Mouse (Mus musculus) lung, embryonic 14.5 days (tissue): ENCODE results near the gene C1ql1. TPM values are rescaled to one million over a fixed set of nuclear protein-coding genes. Genes with fewer than 3 reads are reported as not detected.
A peak's percentile ranks its signal among the peaks of the same experiment; 100 is the strongest.
"Not testable (repeated sequence)": the region's sequence is repeated elsewhere in the genome, so short reads cannot be mapped to it uniquely, and the experiment has no call there.

Experiments used
- ATAC-seq: fragments of 200-750 bp; cut with Nextera tagmentation; 2 replicates; pipeline ENCODE4 v1.8.0; 2017; ENCODE audit warnings: mild to moderate bottlenecking, moderate TSS enrichment, moderate library complexity; ENCODE audit not compliant: insufficient read depth
- DNase-seq: peaks from one replicate; pipeline ENCODE4 v3.0.0-alpha.2; 2015
- H3K27ac ChIP-seq: fragments of 300-500 bp; sonication (generic); 2 replicates; pipeline ENCODE4 v1.5.1; 2014; ENCODE audit warnings: low read depth, mild to moderate bottlenecking, moderate library complexity
- H3K27me3 ChIP-seq: fragments of 300-500 bp; sonication (generic); 2 replicates; pipeline ENCODE4 v1.6.1; 2014; ENCODE audit warnings: low read length, control low read depth; ENCODE audit not compliant: insufficient read depth
- H3K36me3 ChIP-seq: fragments of 300-500 bp; sonication (generic); 2 replicates; pipeline ENCODE4 v1.6.1; 2014; ENCODE audit warnings: control low read depth; ENCODE audit not compliant: insufficient read depth
- H3K4me1 ChIP-seq: fragments of 300-500 bp; sonication (generic); 2 replicates; pipeline ENCODE4 v1.6.1; 2014; ENCODE audit warnings: antibody characterized with exemption, control low read depth; ENCODE audit not compliant: insufficient read depth
- H3K4me2 ChIP-seq: fragments of 300-500 bp; sonication (generic); 2 replicates; pipeline ENCODE4 v1.6.1; 2014; ENCODE audit warnings: mild to moderate bottlenecking
- H3K4me3 ChIP-seq: fragments of 300-500 bp; sonication (generic); 2 replicates; pipeline ENCODE4 v1.5.1; 2014; ENCODE audit warnings: low read depth, low read length
- H3K9ac ChIP-seq: fragments of 300-500 bp; sonication (generic); 2 replicates; pipeline ENCODE4 v1.6.1; 2014
- H3K9me3 ChIP-seq: fragments of 300-500 bp; sonication (generic); 2 replicates; pipeline ENCODE4 v1.6.1; 2016; ENCODE audit warnings: low read depth, low read length, control low read depth
- CTCF ChIP-seq: IDR thresholded peaks from 2 replicates; pipeline ENCODE4 v1.5.1; 2016; ENCODE audit warnings: antibody characterized with exemption, low read depth
- WGBS: fragments of 180-500 bp; shearing (Covaris S2); extraction: QIAGEN DNeasy Blood & Tissue Kit; methylation state at CpG from one replicate; pipeline ENCODE4 v1.1.7; 2014; 5-methylcytosine and 5-hydroxymethylcytosine counted together
- polyA plus RNA-seq: library from polyadenylated mRNA; unstranded; fragments of >200 nt; fragmentation: Nextera tagmentation; extraction: Ambion mirVana; gene quantifications from 2 replicates; pipeline ENCODE4 v1.2.1, GENCODE M21; 2014

Gene C1ql1
- polyA plus RNA-seq, 1 experiment from 2014 or later: 3.1 TPM

DNA sequence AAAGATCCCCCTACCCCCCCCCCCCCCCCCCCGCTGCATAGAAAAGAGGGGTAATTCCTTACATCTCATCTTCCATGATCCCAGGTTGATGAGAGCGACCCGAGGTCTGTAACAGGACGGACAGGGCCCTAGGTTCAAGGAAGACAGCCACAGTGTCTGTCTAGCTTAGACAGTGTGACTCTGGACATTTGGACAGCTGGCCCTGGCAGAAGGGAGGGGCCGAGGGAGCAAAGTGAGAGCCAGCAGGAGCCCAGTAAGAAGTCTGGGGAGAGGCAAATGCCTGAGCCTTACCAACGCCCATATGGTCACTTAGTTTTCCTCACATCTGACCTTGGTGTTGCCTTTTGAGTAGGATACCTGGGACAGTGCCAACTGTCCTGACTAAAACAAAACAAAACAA, 38.7 kb upstream of the C1ql1 start:
- no peak overlapping the region for H3K4me2 ChIP-seq
- H3K4me1 ChIP-seq: no peaks in the 10 kb centered on the region
- 43% methylated on average over 6 of the region's 6 CpGs for WGBS
- H3K36me3 ChIP-seq: no peaks in the 10 kb centered on the region
- H3K27ac ChIP-seq: no peak overlapping the region
- no peaks in the 10 kb centered on the region for H3K9me3 ChIP-seq
- H3K4me3 ChIP-seq: no peak overlapping the region
- H3K9ac ChIP-seq: no peak overlapping the region
- TF ChIP-seq CTCF: no peak
- no peak for DNase-seq
- peaks cover 23% of the 10 kb centered on the region for H3K27me3 ChIP-seq
- ATAC-seq: no peak

GRCm38 (mm10) chr11:102984615-102985014, 38.1 kb upstream of the C1ql1 start:
- WGBS: 51% methylated on average over 4 of the region's 4 CpGs
- Histone ChIP-seq H3K27ac (no peak overlapping the region), H3K27me3 (peaks cover 18% of the 10 kb centered on the region), H3K9me3 (no peaks in the 10 kb centered on the region), H3K4me2 (no peak overlapping the region), H3K36me3 (no peaks in the 10 kb centered on the region), H3K9ac (no peak overlapping the region), H3K4me3 (no peak overlapping the region), H3K4me1 (no peaks in the 10 kb centered on the region)
- ATAC-seq (no peak), DNase-seq (no peak)
- no peak for TF ChIP-seq CTCF

DNA sequence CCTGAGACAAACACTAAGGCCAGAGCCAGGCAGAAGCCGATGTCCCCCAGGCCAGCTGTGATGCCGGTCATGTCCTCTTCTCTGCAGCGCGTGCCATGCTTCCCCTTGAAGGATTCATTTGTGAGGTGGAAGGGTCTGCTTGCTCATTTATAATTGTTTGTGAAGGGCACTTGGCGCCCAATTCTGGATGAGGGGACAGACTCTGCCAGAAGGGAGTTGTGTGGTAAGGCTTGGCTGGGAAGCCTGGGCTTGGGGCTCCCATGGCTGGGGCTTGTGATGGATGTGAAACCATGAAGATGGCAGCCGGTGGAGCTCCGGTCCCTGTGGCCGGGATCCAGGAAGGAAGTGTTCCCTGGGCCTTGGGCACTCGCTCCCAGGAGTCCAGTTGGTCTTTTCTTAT, 37.6 kb upstream of the C1ql1 start:
- WGBS: 83% methylated on average over 9 of the region's 9 CpGs

GRCm38 (mm10) chr11:102981151-102981890, 34.8 kb upstream of the C1ql1 start:
- no peaks in the 10 kb centered on the region for H3K36me3 ChIP-seq
- no peaks in the 10 kb centered on the region for H3K27me3 ChIP-seq
- no peak overlapping the region for H3K4me2 ChIP-seq
- ATAC-seq: no peak
- no peaks in the 10 kb centered on the region; the same call in 1 of the 2 replicates for H3K4me1 ChIP-seq
- WGBS: 34% methylated on average over 10 of the region's 10 CpGs
- no peak overlapping the region for H3K4me3 ChIP-seq
- H3K27ac ChIP-seq: no peak overlapping the region
- TF ChIP-seq CTCF: no peak
- DNase-seq: no peak
- H3K9ac ChIP-seq: no peak overlapping the region
- no peaks in the 10 kb centered on the region for H3K9me3 ChIP-seq

More for the DNA sequence above, 37.6 kb upstream of the C1ql1 start:
- Histone ChIP-seq H3K4me2 (no peak overlapping the region), H3K4me3 (no peak overlapping the region), H3K4me1 (no peaks in the 10 kb centered on the region), H3K36me3 (no peaks in the 10 kb centered on the region), H3K9me3 (no peaks in the 10 kb centered on the region), H3K27ac (no peak overlapping the region), H3K27me3 (peaks cover 13% of the 10 kb centered on the region; the same call in 1 of the 2 replicates), H3K9ac (no peak overlapping the region)
- TF ChIP-seq CTCF: no peak
- no peak for DNase-seq
- ATAC-seq: no peak

DNA sequence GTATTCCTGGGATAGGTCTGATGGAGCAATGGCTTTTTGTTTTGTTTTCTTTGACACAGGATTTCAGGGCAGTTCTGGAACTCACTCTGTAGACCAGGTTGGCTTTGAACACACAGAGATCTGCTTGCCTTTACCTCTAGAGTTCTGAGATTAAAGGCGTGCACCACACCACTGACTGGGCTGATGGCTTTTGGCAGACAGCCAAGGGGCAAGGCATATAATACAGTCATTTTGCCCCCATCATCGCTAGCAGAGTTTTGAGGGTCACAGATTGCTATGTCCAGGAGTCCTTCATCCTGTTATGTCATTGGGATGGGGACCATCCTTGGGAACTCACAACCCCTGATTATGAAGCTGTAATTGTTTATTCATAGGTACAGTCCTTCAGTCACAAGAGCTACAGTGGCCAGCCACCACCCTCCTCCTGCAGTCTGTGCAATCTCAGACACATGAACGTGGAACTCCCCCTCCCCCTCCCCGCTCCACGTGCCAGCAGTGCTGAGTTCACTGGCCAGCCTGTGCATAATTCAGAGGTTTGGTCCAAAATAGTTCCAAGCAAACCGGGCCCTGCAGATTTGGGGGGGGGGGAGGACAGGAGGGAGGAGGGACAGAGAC, 31.7 kb upstream of the C1ql1 start:
- WGBS: 26% methylated on average over 6 of the region's 6 CpGs
- TF ChIP-seq CTCF: no peak
- ATAC-seq (no peak), DNase-seq (no peak)
- H3K27me3 ChIP-seq: no peaks in the 10 kb centered on the region; the same call in 1 of the 2 replicates
- H3K36me3 ChIP-seq: no peaks in the 10 kb centered on the region
- no peaks in the 10 kb centered on the region; the same call in 1 of the 2 replicates for H3K4me1 ChIP-seq
- H3K4me2 ChIP-seq: no peak overlapping the region
- no peak overlapping the region for H3K9ac ChIP-seq
- no peak overlapping the region for H3K4me3 ChIP-seq
- no peak overlapping the region for H3K27ac ChIP-seq
- H3K9me3 ChIP-seq: no peaks in the 10 kb centered on the region

- H3K36me3 ChIP-seq, DNase-seq, ATAC-seq, H3K9me3 ChIP-seq, H3K27me3 ChIP-seq, H3K4me2 ChIP-seq, H3K4me3 ChIP-seq, H3K9ac ChIP-seq, H3K4me1 ChIP-seq, H3K27ac ChIP-seq: not testable (repeated sequence)
- 80% methylated on average over 9 of the region's 9 CpGs for WGBS
- 0 out of 2 replicates have a peak, but pooled peaks have one; percentile 9 for TF ChIP-seq CTCF
Observed at GRCm38 (mm10) chr11:102975966-102976365, 29.5 kb upstream of the C1ql1 start.

- Histone ChIP-seq H3K9ac (no peak overlapping the region), H3K36me3 (no peaks in the 10 kb centered on the region), H3K27ac (no peak overlapping the region), H3K4me3 (no peak overlapping the region), H3K9me3 (no peaks in the 10 kb centered on the region), H3K4me2 (no peak overlapping the region), H3K27me3 (no peaks in the 10 kb centered on the region; the same call in 1 of the 2 replicates), H3K4me1 (no peaks in the 10 kb centered on the region)
- DNase-seq (no peak), ATAC-seq (no peak)
- TF ChIP-seq CTCF: no peak
- WGBS: 70% methylated on average over 1 of the region's 1 CpGs
Observed at GRCm38 (mm10) chr11:102972326-102972725, 25.8 kb upstream of the C1ql1 start.
